Mouse (Mus musculus): ENCODE data around the gene Miga2. TPM values are rescaled to one million over a fixed set of nuclear protein-coding genes. Genes with fewer than 3 reads are reported as not detected.

Gene Miga2
- total RNA-seq, 2 experiments from 2014 or later, result 101 to 112 TPM

- no peak for DNase-seq (ENCODE audit: low spot score in 2 of 2)
Measured at GRCm38 (mm10) chr2:30357552-30358510, 6.2 kb upstream of the Miga2 start.

- peak; percentile 76 to 90 for DNase-seq (ENCODE audit: low spot score in 2 of 2)
Measured at GRCm38 (mm10) chr2:30358533-30359531, 5.2 kb upstream of the Miga2 start, which contains the start of gene Sh3glb2. Gene Sh3glb2 (minus strand): TSS chr2:30359337.

- DNase-seq (ENCODE audit: low spot score in 2 of 2), result no peak
Measured at GRCm38 (mm10) chr2:30360626-30361025, 3.4 kb upstream of the Miga2 start.

DNA sequence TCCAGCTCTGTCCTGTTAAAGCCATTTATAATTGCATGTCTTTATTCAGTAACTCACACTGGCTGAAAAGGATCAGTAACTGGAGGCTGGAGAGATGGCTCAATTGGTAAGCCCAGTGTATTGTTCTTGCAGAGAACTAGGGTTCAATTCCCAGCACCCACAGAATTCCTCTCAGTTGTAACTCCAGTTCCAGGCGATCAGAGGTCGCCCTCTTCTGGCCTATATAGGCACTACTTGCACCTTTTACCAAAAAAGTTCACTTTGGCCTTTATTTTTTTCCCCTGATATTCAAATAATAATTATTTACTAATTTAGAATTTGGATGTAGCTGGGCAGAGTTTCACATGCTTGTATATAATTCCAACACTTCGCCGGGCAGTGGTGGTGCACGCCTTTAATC, 1.2 kb upstream of the Miga2 start:
- DNase-seq (ENCODE audit: low spot score in 2 of 2), result no peak

DNA sequence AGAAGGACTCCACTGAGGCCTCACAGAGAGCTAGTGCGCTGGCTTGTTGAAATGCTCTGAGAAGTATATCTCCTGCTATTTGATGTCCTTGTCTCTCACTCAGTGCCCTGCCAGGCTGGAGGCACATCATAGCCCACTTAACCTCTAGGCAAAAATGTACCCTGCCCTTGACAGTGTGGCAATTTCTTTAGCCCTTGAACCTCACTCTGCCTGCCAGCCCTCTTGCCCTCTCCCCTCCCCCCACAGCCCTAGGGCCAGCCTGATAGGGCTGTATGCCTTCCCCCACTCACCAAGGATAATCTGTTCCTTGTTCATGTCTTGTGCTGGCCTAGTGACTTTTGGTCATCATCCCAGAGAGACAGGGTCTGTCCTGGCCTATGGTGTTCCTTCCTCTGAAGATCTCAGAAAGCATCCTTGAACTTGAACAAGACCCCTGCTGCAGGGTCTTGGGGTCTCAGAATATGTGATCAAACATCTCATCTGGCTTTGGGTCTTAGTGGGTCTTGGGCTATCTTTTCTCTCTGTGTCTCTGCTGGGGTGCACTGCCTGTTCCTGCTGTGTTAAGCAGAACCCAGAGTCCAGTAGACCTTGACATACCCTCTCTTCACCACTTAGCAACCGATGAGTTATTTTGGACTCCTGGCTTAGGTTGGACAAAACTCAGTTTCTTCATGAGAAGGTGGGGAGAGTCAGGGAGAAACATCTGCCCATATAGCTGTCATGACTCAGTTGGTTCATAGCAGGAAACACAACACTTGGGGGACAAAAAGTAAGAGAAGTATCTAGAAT, 1.4 kb downstream of the Miga2 start:
- DNase-seq (ENCODE audit: low spot score in 2 of 2), result no peak

DNA sequence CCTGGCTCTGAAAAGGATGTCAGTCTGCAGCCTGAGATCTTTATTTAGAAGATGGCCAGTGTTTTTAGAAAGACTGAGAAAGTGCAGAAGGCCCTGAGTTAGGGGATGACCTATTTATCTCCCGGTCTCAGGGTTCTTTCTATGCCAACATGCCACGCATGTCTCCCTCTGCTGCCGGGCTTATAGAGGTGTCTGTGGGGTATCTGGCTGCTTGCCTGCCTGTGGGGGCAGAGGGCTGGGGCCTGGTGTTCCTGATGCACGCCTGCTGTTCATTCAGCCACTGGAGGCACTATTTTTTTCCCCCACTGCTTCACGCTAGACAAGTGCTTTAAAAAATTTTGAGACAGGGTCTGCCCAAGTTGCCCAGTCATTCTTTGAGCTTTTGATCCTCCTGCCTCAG, 2.2 kb downstream of the Miga2 start:
- DNase-seq (ENCODE audit: low spot score in 2 of 2), result no peak

GRCm38 (mm10) chr2:30371544-30371943, 7.5 kb downstream of the Miga2 start:
- no peak for DNase-seq (ENCODE audit: low spot score in 2 of 2)

DNA sequence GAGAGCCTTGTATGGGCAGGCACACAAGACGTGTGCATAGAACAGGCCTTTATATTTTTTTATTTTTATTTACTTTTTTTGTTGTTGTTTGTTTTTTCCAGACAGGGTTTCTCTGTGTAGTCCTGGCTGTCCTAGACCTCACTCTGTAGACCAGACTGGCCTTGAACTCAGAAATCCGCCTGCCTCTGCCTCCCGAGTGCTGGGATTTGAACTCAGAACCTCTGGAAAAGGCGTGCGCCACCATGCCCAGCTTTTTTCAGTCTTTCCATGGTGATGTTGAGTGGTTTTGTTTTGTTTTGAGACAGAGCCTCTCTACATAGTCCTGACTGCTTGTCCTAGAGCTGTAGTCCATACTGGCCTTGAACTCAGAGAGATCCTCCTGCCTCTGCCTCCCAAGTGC, 8.7 kb downstream of the Miga2 start:
- DNase-seq (ENCODE audit: low spot score in 2 of 2), result no peak

DNA sequence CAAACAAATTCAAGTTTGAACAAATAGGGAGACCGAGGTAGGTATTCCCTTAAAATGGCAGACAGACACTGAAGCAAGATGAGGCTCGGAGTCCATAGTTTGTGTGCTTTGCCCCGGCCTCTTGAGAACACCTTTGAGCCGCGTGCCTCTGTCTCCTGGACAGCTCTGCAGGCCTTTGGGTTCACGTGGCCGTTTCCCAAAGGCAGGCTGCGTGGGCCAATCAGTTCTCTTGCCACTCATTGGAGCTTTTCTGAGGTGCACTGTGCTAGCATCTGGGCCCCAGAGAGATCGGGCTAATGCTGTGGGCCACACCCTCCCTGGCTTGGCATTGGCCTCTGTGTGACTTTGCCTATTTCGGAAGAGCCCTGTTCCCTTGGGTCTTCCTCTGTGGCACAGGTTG, 11.9 kb downstream of the Miga2 start:
- DNase-seq (ENCODE audit: low spot score in 2 of 2), result no peak

DNA sequence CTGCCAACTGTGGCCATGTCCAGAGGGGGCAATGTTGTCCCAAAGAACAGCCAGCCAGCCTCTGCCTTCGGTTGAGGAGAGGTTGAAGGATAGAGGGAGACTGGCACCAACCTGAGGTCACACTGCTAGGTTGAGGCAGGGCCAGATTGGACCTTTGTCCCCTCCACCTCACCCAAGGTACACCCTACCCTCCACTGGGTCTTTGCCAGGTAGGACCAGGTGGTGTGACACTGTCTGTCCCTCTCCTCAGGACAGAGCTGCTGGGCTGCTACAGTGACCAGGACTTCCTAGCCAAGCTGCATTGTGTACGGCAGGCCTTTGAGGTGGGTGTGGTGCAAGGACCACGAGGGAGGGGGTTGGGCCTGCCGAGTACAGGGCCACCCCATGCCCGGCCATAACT, 13.7 kb downstream of the Miga2 start:
- DNase-seq (ENCODE audit: low spot score in 2 of 2), result no peak

GRCm38 (mm10) chr2:30379307-30379706, 15.3 kb downstream of the Miga2 start:
- DNase-seq (ENCODE audit: low spot score in 2 of 2), result no peak

DNA sequence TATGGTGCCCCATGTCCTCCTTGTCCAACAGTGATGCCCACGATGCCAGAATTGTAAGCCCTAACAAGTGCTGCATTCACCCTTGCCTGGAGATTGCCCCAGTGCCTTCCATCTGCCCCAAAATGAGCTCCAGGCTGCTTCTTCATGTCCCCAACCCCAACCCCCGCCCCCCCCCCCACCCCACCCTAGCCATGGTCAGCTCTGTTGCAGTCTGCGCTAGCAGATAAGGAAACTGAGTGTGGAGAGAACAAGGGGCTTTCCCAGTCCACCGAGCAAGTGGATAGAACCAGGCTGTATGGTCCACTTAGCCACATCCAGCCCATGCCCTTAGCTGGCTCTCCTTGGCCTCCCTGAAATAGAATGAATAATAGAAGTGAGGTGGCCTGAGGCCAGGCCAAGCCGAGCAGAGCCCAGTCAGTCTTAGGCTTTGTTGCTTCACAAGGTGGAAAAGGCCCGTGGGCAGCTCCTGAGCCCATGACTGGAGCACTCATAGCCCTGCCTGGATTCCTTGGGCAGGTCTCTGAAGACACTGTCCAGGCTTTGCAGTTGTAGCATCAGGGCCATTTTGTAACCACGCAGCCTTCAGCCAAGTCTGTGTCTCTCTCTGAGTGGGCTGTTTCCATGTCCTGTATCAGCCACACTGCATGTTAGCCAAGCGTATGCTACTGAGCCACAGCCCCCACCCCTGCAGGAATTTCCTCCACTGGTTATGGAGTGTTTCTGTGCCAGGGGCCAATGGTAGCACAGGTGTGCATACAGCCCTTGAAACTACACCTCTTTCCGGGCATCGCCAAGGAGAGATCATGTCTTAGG, 16.7 kb downstream of the Miga2 start:
- DNase-seq (ENCODE audit: low spot score in 2 of 2), result no peak

GRCm38 (mm10) chr2:30381377-30381725, 17.3 kb downstream of the Miga2 start:
- no peak for DNase-seq (ENCODE audit: low spot score in 2 of 2)

DNA sequence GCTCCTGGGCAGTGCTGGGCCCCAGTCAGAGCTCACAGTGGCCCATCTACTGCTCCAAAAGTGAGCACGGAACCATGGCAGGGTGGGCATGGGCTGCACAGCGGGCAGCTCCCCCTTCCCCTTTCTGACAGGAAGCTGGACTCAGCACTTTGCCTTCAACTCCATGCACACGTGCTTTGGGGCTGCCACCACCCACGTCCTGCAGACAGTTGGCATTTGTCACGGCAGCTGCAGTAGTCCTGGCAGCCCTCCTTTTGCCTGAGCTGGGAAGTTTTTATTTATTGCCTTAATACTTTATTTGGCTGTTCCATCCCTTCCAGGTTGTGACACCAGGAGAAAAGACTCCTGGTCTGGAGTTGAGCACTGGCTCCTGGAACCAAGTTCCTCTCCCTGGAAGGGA, 20.8 kb downstream of the Miga2 start:
- DNase-seq (ENCODE audit: low spot score in 2 of 2), result no peak

- DNase-seq (ENCODE audit: low spot score in 2 of 2), result no peak
Measured at GRCm38 (mm10) chr2:30385591-30385990, 21.6 kb downstream of the Miga2 start.

GRCm38 (mm10) chr2:30386913-30387312, 22.9 kb downstream of the Miga2 start:
- peak in 1 of 2 experiments; percentile 11 for DNase-seq (ENCODE audit: low spot score in 2 of 2)

GRCm38 (mm10) chr2:30389000-30389399, 25.0 kb downstream of the Miga2 start:
- DNase-seq (ENCODE audit: low spot score in 2 of 2), result no peak

DNA sequence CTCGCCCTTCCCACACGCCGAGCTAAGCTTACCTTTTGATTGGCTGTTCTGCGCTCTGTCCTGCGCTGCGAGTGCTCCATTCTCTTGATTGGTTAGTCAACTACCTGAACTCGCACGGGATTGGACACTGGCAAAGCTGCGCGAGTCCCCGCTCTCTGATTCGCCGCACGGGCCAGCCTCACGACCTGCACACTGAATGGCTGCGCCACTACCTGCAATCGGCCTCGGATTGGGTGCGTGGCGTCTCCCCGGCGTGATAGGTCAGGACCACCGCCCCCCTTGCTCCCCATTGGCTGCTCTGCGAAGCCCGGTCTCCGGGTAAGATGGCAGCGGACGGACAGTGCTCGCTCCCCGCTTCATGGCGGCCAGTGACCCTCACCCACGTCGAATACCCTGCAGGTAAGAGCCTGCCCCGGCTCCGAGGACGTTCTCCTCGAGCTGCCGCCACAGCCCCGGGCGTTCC, 28.1 kb downstream of the Miga2 start, which contains the start of gene Dolpp1:
Gene Dolpp1, plus strand, starts transcription at position 141 of the 463 bp plus-strand sequence.
- DNase-seq (ENCODE audit: low spot score in 2 of 2), result peak; percentile 96 to 97

DNA sequence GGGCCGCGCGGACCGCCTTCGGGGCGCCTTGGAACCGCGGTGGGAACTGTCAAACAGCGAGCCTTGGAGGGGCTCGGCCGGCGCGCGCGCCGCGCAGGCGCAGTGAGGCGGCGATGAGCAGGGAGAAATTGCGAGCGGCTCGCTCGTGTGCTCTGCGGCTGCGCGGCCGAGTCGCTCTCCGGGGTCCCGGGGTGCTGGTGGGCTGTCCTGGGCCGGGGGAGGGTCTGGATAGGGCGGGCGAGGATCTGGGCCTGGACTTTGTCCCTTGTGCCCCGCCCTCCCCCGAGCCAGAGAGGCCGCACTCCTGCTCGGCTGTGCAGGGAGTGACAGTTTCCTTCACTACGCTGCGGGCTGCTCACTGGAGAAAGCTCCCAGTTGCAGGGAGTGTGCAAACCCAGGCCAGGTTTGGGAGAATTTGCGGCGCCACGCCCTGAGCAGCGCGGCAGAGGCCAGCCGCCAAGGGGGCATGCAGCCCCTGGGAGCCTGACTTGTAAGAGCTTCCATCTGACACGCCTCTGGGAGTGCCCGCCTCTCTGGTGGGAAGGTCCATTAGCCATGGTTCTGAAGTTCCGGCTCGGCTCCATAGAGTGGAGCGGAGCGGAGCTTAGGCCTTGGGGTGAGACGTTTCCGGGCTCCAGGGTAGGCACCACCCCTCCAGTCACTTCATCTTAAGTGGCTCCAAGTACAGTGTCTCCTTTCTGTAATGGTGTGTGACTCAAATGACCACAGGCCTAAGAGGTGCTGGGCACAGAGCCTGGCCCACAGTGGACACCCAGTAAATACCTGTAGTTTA, 28.7 kb downstream of the Miga2 start:
- DNase-seq (ENCODE audit: low spot score in 2 of 2), result peak in 1 of 2 experiments; percentile 72

All from layer of hippocampus, postnatal 10 days (tissue).